Mouse (Mus musculus) kidney, embryonic 16.5 days (tissue): ENCODE measurements at regions not wholly inside any gene's neighbourhood (a gene's known extent, or its start where the extent isn't known, plus 50 kb on each side); places are given as distances from the start of the nearest gene placed in this dataset.

Source experiments
- ATAC-seq: fragments of 200-750 bp; cut with Nextera tagmentation; 2 replicates; pipeline ENCODE4 v1.8.0; 2017; ENCODE audit warnings: moderate TSS enrichment; ENCODE audit not compliant: low FRiP score, low TSS enrichment
- H3K27ac ChIP-seq: fragments of 300-500 bp; sonication (generic); 2 replicates; pipeline ENCODE4 v1.5.1; 2014; ENCODE audit warnings: low read length
- H3K27me3 ChIP-seq: fragments of 300-500 bp; sonication (generic); 2 replicates; pipeline ENCODE4 v1.6.1; 2014; ENCODE audit warnings: low read length, control low read depth, mixed read lengths; ENCODE audit not compliant: insufficient read depth
- H3K36me3 ChIP-seq: fragments of 300-500 bp; sonication (generic); 2 replicates; pipeline ENCODE4 v1.6.1; 2014; ENCODE audit warnings: low read length, control low read depth, mixed read lengths; ENCODE audit not compliant: insufficient read depth
- H3K4me1 ChIP-seq: fragments of 300-500 bp; sonication (generic); 2 replicates; pipeline ENCODE4 v1.6.1; 2014; ENCODE audit warnings: low read length, control low read depth, mixed read lengths; ENCODE audit not compliant: insufficient read depth
- H3K4me2 ChIP-seq: fragments of 300-500 bp; sonication (generic); replicated peaks from 2 replicates; pipeline ENCODE4 v1.6.1; 2014; ENCODE audit warnings: low read depth, low read length
- H3K4me3 ChIP-seq: fragments of 300-500 bp; sonication (generic); 2 replicates; pipeline ENCODE4 v1.5.1; 2014; ENCODE audit warnings: mild to moderate bottlenecking, low read length
- H3K9ac ChIP-seq: fragments of 300-500 bp; sonication (generic); replicated peaks from 2 replicates; pipeline ENCODE4 v1.6.1; 2014; ENCODE audit warnings: low read length
- H3K9me3 ChIP-seq: fragments of 300-500 bp; sonication (generic); 2 replicates; pipeline ENCODE4 v1.6.1; 2016; ENCODE audit warnings: low read length, control low read depth
- WGBS: fragments of 180-500 bp; shearing (Covaris S2); extraction: QIAGEN DNeasy Blood & Tissue Kit; methylation state at CpG from one replicate; pipeline ENCODE4 v1.1.7; 2014; 5-methylcytosine and 5-hydroxymethylcytosine counted together

DNA sequence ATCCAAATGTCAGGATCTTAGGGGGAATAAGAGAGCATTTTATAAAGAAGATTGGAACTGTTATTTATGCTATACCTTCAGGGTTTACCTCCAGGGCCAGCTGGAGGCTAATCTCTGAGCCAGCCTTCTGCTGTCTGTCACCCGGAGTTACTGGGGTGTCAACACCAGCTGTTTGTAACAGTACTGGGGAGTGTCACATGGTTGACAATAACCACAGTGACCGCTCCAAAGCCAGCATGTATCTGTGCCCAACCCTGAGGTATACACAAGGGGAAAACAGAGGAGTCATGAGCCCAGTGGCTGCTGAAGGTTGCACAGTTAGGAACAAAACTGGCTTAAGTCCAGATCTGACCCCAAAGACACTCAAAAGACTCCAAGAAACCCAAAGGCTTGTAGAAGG is 168.1 kb upstream of the 1700066M21Rik start:
- Histone ChIP-seq H3K4me1 (0 out of 2 replicates have a peak, but pooled peaks cover 4% of the 10 kb centered on the region), H3K36me3 (no peaks in the 10 kb centered on the region), H3K9me3 (no peaks in the 10 kb centered on the region), H3K27ac (no peak overlapping the region), H3K4me2 (no peak overlapping the region), H3K9ac (no peak overlapping the region), H3K27me3 (peaks cover 9% of the 10 kb centered on the region; the same call in 1 of the 2 replicates), H3K4me3 (no peak overlapping the region)
- 79% methylated on average over 2 of the region's 2 CpGs for WGBS
- no peak for ATAC-seq

DNA sequence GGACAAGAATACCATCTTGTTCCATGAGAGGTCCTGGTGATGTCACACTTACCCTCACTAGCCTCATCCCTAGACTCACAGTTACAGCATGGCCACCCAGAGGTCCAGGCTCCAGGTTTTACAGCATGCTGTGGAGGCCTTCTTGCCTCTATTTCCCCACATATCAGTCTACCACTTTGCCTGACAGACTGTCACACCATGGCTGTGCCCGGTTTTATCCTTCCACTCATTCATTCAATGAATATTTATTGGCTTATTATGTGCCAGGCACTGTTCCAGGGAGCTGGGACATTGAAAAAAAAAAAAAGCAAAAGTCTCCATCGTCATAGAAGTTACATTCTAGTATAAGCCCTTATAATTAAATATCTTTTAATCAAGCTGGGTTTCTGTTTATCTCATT is 166.4 kb upstream of the 1700066M21Rik start:
- no peaks in the 10 kb centered on the region for H3K36me3 ChIP-seq
- no peak overlapping the region for H3K9ac ChIP-seq
- WGBS = 77% methylated on average over 2 of the region's 2 CpGs
- 0 out of 2 replicates have a peak, but pooled peaks cover 4% of the 10 kb centered on the region for H3K4me1 ChIP-seq
- peaks cover 6% of the 10 kb centered on the region; the same call in 1 of the 2 replicates for H3K27me3 ChIP-seq
- H3K27ac ChIP-seq = no peak overlapping the region
- H3K4me3 ChIP-seq = no peak overlapping the region
- no peaks in the 10 kb centered on the region for H3K9me3 ChIP-seq
- no peak overlapping the region for H3K4me2 ChIP-seq
- ATAC-seq = no peak

- no peak overlapping the region for H3K9ac ChIP-seq
- no peaks in the 10 kb centered on the region for H3K36me3 ChIP-seq
- no peaks in the 10 kb centered on the region for H3K9me3 ChIP-seq
- peak overlapping the region; percentile 36; the same call in 1 of the 2 replicates for H3K4me2 ChIP-seq
- H3K27me3 ChIP-seq = no peaks in the 10 kb centered on the region
- H3K4me1 ChIP-seq = 0 out of 2 replicates have a peak, but pooled peaks cover 4% of the 10 kb centered on the region
- H3K27ac ChIP-seq = no peak overlapping the region
- WGBS = 40% methylated on average over 16 of the region's 16 CpGs
- no peak overlapping the region for H3K4me3 ChIP-seq
- ATAC-seq = no peak
These were observed 164.0 kb upstream of the 1700066M21Rik start for GRCm38 (mm10) chr1:57213428-57213874.

DNA sequence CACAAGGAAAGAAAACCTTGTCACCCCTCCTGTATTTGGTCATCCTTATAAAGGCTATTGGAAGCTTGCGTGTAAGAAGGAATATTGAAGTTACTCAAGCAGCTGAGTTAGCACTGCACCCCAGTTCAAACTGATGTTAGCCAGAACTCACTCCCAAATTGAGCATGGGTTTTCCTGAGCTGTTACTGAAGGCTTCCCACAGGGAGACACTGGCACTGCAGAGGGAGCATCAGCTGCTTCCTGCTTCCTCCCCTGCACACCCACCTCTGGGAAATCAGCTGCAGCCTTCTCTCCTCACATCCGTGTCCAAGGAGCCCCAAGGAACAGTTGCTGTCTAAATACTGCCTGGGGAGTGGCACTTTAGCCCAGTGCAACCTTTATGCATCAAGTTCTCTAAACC is 163.2 kb upstream of the 1700066M21Rik start:
- no peak overlapping the region for H3K27ac ChIP-seq
- ATAC-seq = no peak
- H3K4me2 ChIP-seq = no peak overlapping the region
- no peak overlapping the region for H3K4me3 ChIP-seq
- H3K4me1 ChIP-seq = 0 out of 2 replicates have a peak, but pooled peaks cover 4% of the 10 kb centered on the region
- 64% methylated on average over 2 of the region's 2 CpGs for WGBS
- H3K27me3 ChIP-seq = no peaks in the 10 kb centered on the region
- H3K9me3 ChIP-seq = no peaks in the 10 kb centered on the region
- no peaks in the 10 kb centered on the region for H3K36me3 ChIP-seq
- no peak overlapping the region for H3K9ac ChIP-seq

- Histone ChIP-seq H3K4me3 (no peak overlapping the region), H3K27ac (no peak overlapping the region), H3K36me3 (no peaks in the 10 kb centered on the region), H3K4me1 (0 out of 2 replicates have a peak, but pooled peaks cover 4% of the 10 kb centered on the region), H3K9me3 (no peaks in the 10 kb centered on the region), H3K4me2 (no peak overlapping the region), H3K27me3 (no peaks in the 10 kb centered on the region), H3K9ac (no peak overlapping the region)
- WGBS = 74% methylated on average over 8 of the region's 8 CpGs
- ATAC-seq = no peak
These were observed 159.8 kb upstream of the 1700066M21Rik start for GRCm38 (mm10) chr1:57217656-57218055.

DNA sequence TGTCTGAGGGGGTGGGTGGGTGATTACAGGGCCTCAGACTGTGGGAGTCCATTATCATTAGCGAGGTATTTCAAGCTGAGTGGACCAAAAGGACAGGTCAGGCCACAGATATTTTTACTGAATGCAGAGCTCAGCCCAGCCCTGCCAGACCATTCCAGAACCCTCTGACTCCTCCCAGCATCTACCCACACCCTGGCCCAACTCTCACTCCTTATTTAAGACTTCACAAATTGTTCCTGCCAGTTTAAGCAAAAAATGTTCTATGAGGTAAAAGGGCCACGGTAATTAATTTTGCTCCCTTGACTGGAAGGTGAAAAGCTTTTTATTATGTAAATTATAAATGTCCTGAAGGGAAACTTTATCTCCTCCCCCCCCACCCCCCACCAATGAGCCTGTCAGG is 159.3 kb upstream of the 1700066M21Rik start:
- Histone ChIP-seq H3K9ac (no peak overlapping the region), H3K9me3 (no peaks in the 10 kb centered on the region), H3K27ac (no peak overlapping the region), H3K4me1 (0 out of 2 replicates have a peak, but pooled peaks cover 4% of the 10 kb centered on the region), H3K4me2 (no peak overlapping the region), H3K27me3 (no peaks in the 10 kb centered on the region), H3K36me3 (no peaks in the 10 kb centered on the region), H3K4me3 (no peak overlapping the region)
- ATAC-seq = no peak
- 45% methylated on average over 2 of the region's 2 CpGs for WGBS

- WGBS = 54% methylated on average over 3 of the region's 3 CpGs
- Histone ChIP-seq H3K27ac (no peak overlapping the region), H3K4me2 (no peak overlapping the region), H3K27me3 (no peaks in the 10 kb centered on the region), H3K4me1 (no peaks in the 10 kb centered on the region), H3K9me3 (no peaks in the 10 kb centered on the region), H3K36me3 (no peaks in the 10 kb centered on the region), H3K4me3 (no peak overlapping the region), H3K9ac (no peak overlapping the region)
- ATAC-seq = no peak
These were observed 158.8 kb upstream of the 1700066M21Rik start for GRCm38 (mm10) chr1:57218616-57219015.

GRCm38 (mm10) chr1:57224425-57225104 is 152.9 kb upstream of the 1700066M21Rik start:
- H3K4me2 ChIP-seq = no peak overlapping the region
- H3K4me3 ChIP-seq = no peak overlapping the region
- WGBS = 76% methylated on average over 10 of the region's 10 CpGs
- no peak overlapping the region for H3K9ac ChIP-seq
- H3K9me3 ChIP-seq = no peaks in the 10 kb centered on the region
- no peaks in the 10 kb centered on the region for H3K27me3 ChIP-seq
- no peaks in the 10 kb centered on the region for H3K36me3 ChIP-seq
- no peak for ATAC-seq
- no peaks in the 10 kb centered on the region for H3K4me1 ChIP-seq
- H3K27ac ChIP-seq = no peak overlapping the region

DNA sequence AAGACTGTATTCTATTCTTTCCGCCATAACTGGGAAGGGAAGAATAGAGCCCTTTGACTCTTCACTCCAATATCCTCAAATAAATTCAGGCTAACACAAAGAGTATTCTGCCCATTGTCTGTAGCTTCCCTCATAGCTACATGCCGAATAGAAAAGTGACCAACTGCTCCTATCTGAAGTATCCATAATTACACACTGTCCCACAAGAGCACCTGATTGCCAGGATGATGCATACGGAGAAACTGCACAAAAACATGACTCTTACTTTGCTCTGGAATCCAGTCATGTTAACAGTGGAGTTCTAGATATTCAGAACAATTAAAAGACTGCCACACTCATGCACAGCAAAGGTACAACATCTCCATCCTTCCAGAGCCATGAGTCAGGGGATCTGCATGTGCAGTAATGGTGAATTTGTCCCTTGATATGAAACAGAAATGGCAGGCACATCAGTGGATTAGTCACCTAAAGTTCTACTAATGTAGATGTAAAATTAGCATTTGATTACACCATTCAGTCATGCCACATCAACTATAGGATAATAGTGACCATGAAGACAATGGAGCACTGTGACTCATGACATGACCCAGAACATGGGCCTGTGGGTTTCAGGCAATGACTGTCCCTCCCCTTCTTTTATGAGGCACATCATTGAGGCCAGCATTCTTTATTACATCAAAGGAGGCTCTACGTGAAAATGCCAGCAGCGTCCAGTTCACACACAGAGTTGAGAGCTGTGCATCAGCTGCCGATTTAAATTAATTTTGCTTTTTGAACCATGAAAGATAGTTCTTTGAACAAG is 133.6 kb upstream of the 1700066M21Rik start:
- WGBS = 74% methylated on average over 6 of the region's 6 CpGs
- H3K27me3 ChIP-seq = no peaks in the 10 kb centered on the region
- no peak overlapping the region for H3K4me2 ChIP-seq
- no peaks in the 10 kb centered on the region for H3K9me3 ChIP-seq
- no peak overlapping the region for H3K9ac ChIP-seq
- no peak overlapping the region for H3K4me3 ChIP-seq
- H3K27ac ChIP-seq = no peak overlapping the region
- H3K36me3 ChIP-seq = no peaks in the 10 kb centered on the region
- no peak for ATAC-seq
- H3K4me1 ChIP-seq = no peaks in the 10 kb centered on the region

GRCm38 (mm10) chr1:57259626-57260025 is 117.8 kb upstream of the 1700066M21Rik start:
- ATAC-seq = no peak
- whole genome bisulfite sequencing = 71% methylated on average over 7 of the region's 7 CpGs
- Histone ChIP-seq H3K9ac (no peak overlapping the region), H3K4me3 (no peak overlapping the region), H3K9me3 (no peaks in the 10 kb centered on the region), H3K36me3 (no peaks in the 10 kb centered on the region), H3K4me2 (no peak overlapping the region), H3K27me3 (no peaks in the 10 kb centered on the region), H3K27ac (no peak overlapping the region), H3K4me1 (no peaks in the 10 kb centered on the region)
